In the genomic region with DNA sequence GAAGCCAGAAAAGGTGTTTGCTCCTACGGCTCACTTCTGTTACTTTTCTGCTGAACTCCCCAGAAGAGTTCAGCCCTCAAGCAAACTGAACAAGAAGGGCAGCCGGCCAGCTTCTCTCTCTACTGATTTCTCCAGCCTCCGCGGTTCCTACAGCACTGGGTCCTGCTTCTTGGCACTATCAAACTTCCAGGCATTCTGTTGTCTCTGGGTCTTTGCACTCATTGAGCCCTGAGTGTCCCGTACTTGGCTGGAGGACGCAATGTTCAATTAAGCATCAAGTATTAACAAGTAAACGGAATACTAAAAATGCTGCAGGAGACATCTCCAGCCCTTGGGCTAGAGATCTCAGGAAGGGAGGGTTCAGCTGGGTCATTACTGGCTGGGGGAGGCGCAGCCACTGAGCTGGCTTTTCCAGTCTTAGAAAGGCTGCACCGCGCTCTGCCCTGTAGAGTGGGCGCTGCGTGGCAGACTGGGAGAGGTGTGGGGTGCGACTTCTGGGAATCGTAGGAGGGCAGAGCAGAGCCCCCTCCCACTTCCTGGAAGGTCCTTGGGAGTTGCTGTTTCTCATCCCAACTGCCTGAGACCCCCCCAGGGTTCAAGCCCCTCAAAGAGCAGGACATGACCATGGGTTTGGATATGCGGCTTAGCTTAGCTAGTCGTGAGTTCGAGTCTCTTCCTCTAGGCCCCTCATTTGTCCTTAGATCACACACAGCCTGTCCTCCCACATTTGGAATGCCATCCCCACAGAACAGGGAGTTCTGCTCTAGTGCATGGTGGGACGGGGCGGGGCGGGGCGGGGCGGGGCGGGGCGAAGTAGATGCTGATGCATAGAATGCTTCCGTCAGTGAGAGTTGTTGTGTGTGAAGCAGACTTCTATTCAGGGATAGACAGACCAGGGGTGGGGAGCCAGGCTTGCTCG, we compare ENCODE assay signal across 14 mouse cellular contexts. TPM values are rescaled to one million over a fixed set of nuclear protein-coding genes. Genes with fewer than 3 reads are reported as not detected.
DNase-seq lines count a peak whose midpoint lies in the region; ATAC-seq and TF ChIP-seq lines count a peak whose summit lies in the region.
"Had no signal": no experiment of that assay in that cellular context is flagged by ENCODE, and none has a peak within 500 bp of the region (broad histone marks: within the 10 kb centered on the region; RNA-seq: fewer than 3 reads in every experiment).

No protein-coding gene starts in this region.

- ATAC-seq in heart, embryonic 14.5 days (ENCODE audit: insufficient number of reproducible peaks, insufficient read depth, low FRiP score, low read depth): no peak
- ATAC-seq in midbrain, postnatal 0 days (ENCODE audit: low FRiP score): no peak
- ATAC-seq in midbrain, embryonic 14.5 days (ENCODE audit: low FRiP score, low TSS enrichment): no peak
- ATAC-seq in hindbrain, embryonic 13.5 days (ENCODE audit: low FRiP score): no peak
- no peak for ATAC-seq in stomach, embryonic 14.5 days (ENCODE audit: insufficient number of reproducible peaks, insufficient read depth, low FRiP score, low read depth)

- no peak for DNase-seq in heart, postnatal 10 days
- peak; percentile 49 for DNase-seq in midbrain, postnatal 0 days (ENCODE audit: low spot score)
- no peak for DNase-seq in midbrain, embryonic 14.5 days
- DNase-seq in adrenal gland, adult 2 months: no peak
- no peak for DNase-seq in urinary bladder, adult 18-20 months (ENCODE audit: low spot score in 2 of 2)
- DNase-seq: adrenal gland, postnatal 36 days; cerebellum, postnatal 14 days; kidney, postnatal 14 days; right cerebral cortex, postnatal 25 days had no signal

- 0 out of 4 replicates have a peak overlapping the region, but pooled peaks of 1 of the 2 experiments have one; percentile 14 for H3K27ac ChIP-seq in heart, embryonic 14.5 days (replicated peaks in 1 of 2; ENCODE audit: control insufficient read depth in 1 of 2, insufficient read depth in 1 of 2, low read depth in 2 of 2, low read length in 2 of 2)
- H3K27ac ChIP-seq in midbrain, postnatal 0 days (ENCODE audit: low read depth, low read length): no peak overlapping the region
- no peak overlapping the region for H3K27ac ChIP-seq in midbrain, embryonic 14.5 days (replicated peaks; ENCODE audit: low read depth, low read length)
- H3K27ac ChIP-seq in hindbrain, embryonic 13.5 days: no peak overlapping the region
- H3K27ac ChIP-seq in stomach, embryonic 14.5 days (ENCODE audit: low read length): no peak overlapping the region
- H3K27ac ChIP-seq: liver, embryonic 14.5 days had no signal

- H3K27me3 ChIP-seq in heart, embryonic 14.5 days (ENCODE audit: control insufficient read depth, insufficient read depth, low read length): no peaks in the 10 kb centered on the region
- H3K27me3 ChIP-seq in midbrain, postnatal 0 days (ENCODE audit: insufficient read depth, low read length): no peaks in the 10 kb centered on the region
- H3K27me3 ChIP-seq in midbrain, embryonic 14.5 days (ENCODE audit: control insufficient read depth, insufficient read depth, low read length): no peaks in the 10 kb centered on the region
- H3K27me3 ChIP-seq in hindbrain, embryonic 13.5 days: 0 out of 2 replicates have a peak, but pooled peaks cover 15% of the 10 kb centered on the region
- H3K27me3 ChIP-seq in stomach, embryonic 14.5 days (ENCODE audit: control insufficient read depth, insufficient read depth, low read length): no peaks in the 10 kb centered on the region
- H3K27me3 ChIP-seq: CH12.LX had no signal

- TF ChIP-seq CTCF in midbrain, postnatal 0 days (IDR thresholded peaks at IDR 0.05): no peak

- peaks cover 11 to 12% of the 10 kb centered on the region in 2 experiments; a peak in 3 of 4 replicates for H3K4me1 ChIP-seq in heart, embryonic 14.5 days (ENCODE audit: control insufficient read depth in 2 of 2, insufficient read depth in 2 of 2, low read length in 2 of 2)
- no peaks in the 10 kb centered on the region for H3K4me1 ChIP-seq in midbrain, postnatal 0 days (ENCODE audit: insufficient read depth, low read length)
- no peaks in the 10 kb centered on the region for H3K4me1 ChIP-seq in midbrain, embryonic 14.5 days (ENCODE audit: control insufficient read depth, insufficient read depth, low read length)
- H3K4me1 ChIP-seq in hindbrain, embryonic 13.5 days (replicated peaks): no peaks in the 10 kb centered on the region
- H3K4me1 ChIP-seq in stomach, embryonic 14.5 days (ENCODE audit: control insufficient read depth, insufficient read depth, low read length): peaks cover 7% of the 10 kb centered on the region; the same call in 1 of the 2 replicates

- peak overlapping the region; percentile 28 for H3K4me2 ChIP-seq in heart, embryonic 14.5 days (ENCODE audit: low read length)
- H3K4me2 ChIP-seq in midbrain, postnatal 0 days (ENCODE audit: low read depth, low read length, poor library complexity, severe bottlenecking): no peak overlapping the region
- no peak overlapping the region for H3K4me2 ChIP-seq in midbrain, embryonic 14.5 days (ENCODE audit: low read length)
- H3K4me2 ChIP-seq in hindbrain, embryonic 13.5 days: 0 out of 2 replicates have a peak overlapping the region, but pooled peaks have one; percentile 5
- peak overlapping the region; percentile 19; the same call in 1 of the 2 replicates for H3K4me2 ChIP-seq in stomach, embryonic 14.5 days (replicated peaks; ENCODE audit: low read depth, low read length)

- 29% methylated on average over 26 of the region's 26 CpGs for WGBS in heart, embryonic 14.5 days
- 35% methylated on average over 26 of the region's 26 CpGs for WGBS in midbrain, postnatal 0 days
- 42% methylated on average over 26 of the region's 26 CpGs for WGBS in midbrain, embryonic 14.5 days
- WGBS in hindbrain, embryonic 13.5 days: 37% methylated on average over 26 of the region's 26 CpGs
- 41% methylated on average over 26 of the region's 26 CpGs for WGBS in stomach, embryonic 14.5 days

- no peaks in the 10 kb centered on the region for H3K9me3 ChIP-seq in heart, embryonic 14.5 days (ENCODE audit: control insufficient read depth, low read length)
- no peaks in the 10 kb centered on the region for H3K9me3 ChIP-seq in midbrain, postnatal 0 days (ENCODE audit: low read length)
- H3K9me3 ChIP-seq in midbrain, embryonic 14.5 days (ENCODE audit: control insufficient read depth, low read length): no peaks in the 10 kb centered on the region
- no peaks in the 10 kb centered on the region for H3K9me3 ChIP-seq in hindbrain, embryonic 13.5 days
- no peaks in the 10 kb centered on the region for H3K9me3 ChIP-seq in stomach, embryonic 14.5 days (ENCODE audit: control insufficient read depth, low read depth, low read length)

- intact Hi-C loops in heart, postnatal 10 days (cut with DNase I): no loop called here

- no peaks in the 10 kb centered on the region for H3K36me3 ChIP-seq in heart, embryonic 14.5 days (ENCODE audit: control insufficient read depth, insufficient read depth, low read length)
- no peaks in the 10 kb centered on the region for H3K36me3 ChIP-seq in midbrain, postnatal 0 days (ENCODE audit: insufficient read depth, low read length)
- no peaks in the 10 kb centered on the region for H3K36me3 ChIP-seq in midbrain, embryonic 14.5 days (ENCODE audit: control insufficient read depth, insufficient read depth, low read length)
- no peaks in the 10 kb centered on the region for H3K36me3 ChIP-seq in hindbrain, embryonic 13.5 days
- H3K36me3 ChIP-seq in stomach, embryonic 14.5 days (ENCODE audit: control insufficient read depth, insufficient read depth, low read length): no peaks in the 10 kb centered on the region

- H3K9ac ChIP-seq in heart, embryonic 14.5 days (ENCODE audit: low read length): no peak overlapping the region
- no peak overlapping the region for H3K9ac ChIP-seq in midbrain, postnatal 0 days (replicated peaks; ENCODE audit: low read length, poor library complexity, severe bottlenecking)
- H3K9ac ChIP-seq in midbrain, embryonic 14.5 days (replicated peaks; ENCODE audit: low read length): no peak overlapping the region
- no peak overlapping the region for H3K9ac ChIP-seq in hindbrain, embryonic 13.5 days
- no peak overlapping the region for H3K9ac ChIP-seq in stomach, embryonic 14.5 days (replicated peaks; ENCODE audit: low read depth, low read length)
- H3K9ac ChIP-seq: liver, embryonic 14.5 days had no signal

- H3K4me3 ChIP-seq in heart, embryonic 14.5 days (ENCODE audit: control insufficient read depth in 1 of 2, insufficient read depth in 1 of 2, low read depth in 1 of 2, low read length in 2 of 2): peak overlapping the region in 1 of 2 experiments; percentile 16; a peak in 1 of 4 replicates
- no peak overlapping the region for H3K4me3 ChIP-seq in midbrain, postnatal 0 days (ENCODE audit: low read depth, low read length)
- no peak overlapping the region for H3K4me3 ChIP-seq in midbrain, embryonic 14.5 days (replicated peaks; ENCODE audit: low read depth, low read length)
- H3K4me3 ChIP-seq in hindbrain, embryonic 13.5 days: no peak overlapping the region
- no peak overlapping the region for H3K4me3 ChIP-seq in stomach, embryonic 14.5 days (ENCODE audit: low read depth, low read length)

RNA-seq across cellular contexts. Expression of a gene that starts 13.4 kb away (rescaled TPM):
- polyA plus RNA-seq in heart, embryonic 14.5 days (2014; fragmentation: Nextera tagmentation; extraction: Ambion mirVana): 250 and 295 TPM in 2 replicates
- total RNA-seq in heart, postnatal 10 days (2021): 10 to 100 TPM; 22.2 to 22.3 TPM
- 113 and 146 TPM in 2 replicates for total RNA-seq in midbrain, postnatal 0 days (2014; rRNA removed)
- 200 and 208 TPM in 2 replicates for polyA plus RNA-seq in midbrain, postnatal 0 days (2015; fragmentation: Nextera tagmentation; extraction: Ambion mirVana)
- 257 and 299 TPM in 2 replicates for polyA plus RNA-seq in midbrain, embryonic 14.5 days (2014; fragmentation: Nextera tagmentation; extraction: Ambion mirVana)
- 276 and 296 TPM in 2 replicates for polyA plus RNA-seq in hindbrain, embryonic 13.5 days (2015; fragmentation: Nextera tagmentation; extraction: Ambion mirVana)
- 441 and 450 TPM in 2 replicates for polyA plus RNA-seq in stomach, embryonic 14.5 days (2014; fragmentation: Nextera tagmentation; extraction: Ambion mirVana)
- total RNA-seq in adrenal gland, adult 2 months (2021): 100 to 1,000 TPM; 314 to 605 TPM
- 408 and 447 TPM in 2 replicates for polyA plus RNA-seq in adrenal gland, adult 2 months (2012; rRNA removed)

Comparison
In these comparisons a context has a peak if more than half of its experiments do, and no peak if none do; other contexts are left out.
1. H3K4me2 ChIP-seq: peak in heart, embryonic 14.5 days (single experiment), hindbrain, embryonic 13.5 days (single experiment) and stomach, embryonic 14.5 days (single experiment); none in midbrain, postnatal 0 days (single experiment) and midbrain, embryonic 14.5 days (single experiment).